Mouse (Mus musculus) kidney, postnatal 4 days (tissue): ENCODE results near the gene Ifnk.

Experiments
- DNase-seq, 2 experiments: peaks; one replicate each; pipeline ENCODE4 v3.0.0; 2021; ENCODE audit warnings: mixed read lengths in 2 of 2

Gene Ifnk

GRCm38 (mm10) chr4:35140317-35140716, 11.5 kb upstream of the Ifnk start:
- DNase-seq = no peak

- DNase-seq = no peak
Observed at GRCm38 (mm10) chr4:35143472-35144102, 8.3 kb upstream of the Ifnk start.

DNA sequence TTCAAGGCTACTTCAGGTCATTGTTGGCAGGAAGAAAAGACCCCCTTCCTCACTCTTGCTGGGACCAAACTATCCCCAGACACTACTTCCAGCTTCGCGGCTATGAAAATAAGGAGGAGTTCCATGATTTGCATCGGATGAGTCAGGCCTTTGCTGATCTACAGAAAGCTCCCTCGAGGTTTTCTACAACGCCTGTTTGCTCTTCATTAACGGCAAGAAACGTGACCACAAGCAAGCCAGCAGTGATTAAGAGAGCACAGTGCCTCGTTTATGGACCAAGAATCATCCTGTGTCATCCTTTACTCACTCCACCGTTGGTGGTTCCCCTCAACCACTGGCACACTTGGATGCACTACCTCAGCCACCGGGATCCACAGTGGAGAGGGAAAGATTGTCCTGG, 6.1 kb upstream of the Ifnk start:
- no peak for DNase-seq

DNA sequence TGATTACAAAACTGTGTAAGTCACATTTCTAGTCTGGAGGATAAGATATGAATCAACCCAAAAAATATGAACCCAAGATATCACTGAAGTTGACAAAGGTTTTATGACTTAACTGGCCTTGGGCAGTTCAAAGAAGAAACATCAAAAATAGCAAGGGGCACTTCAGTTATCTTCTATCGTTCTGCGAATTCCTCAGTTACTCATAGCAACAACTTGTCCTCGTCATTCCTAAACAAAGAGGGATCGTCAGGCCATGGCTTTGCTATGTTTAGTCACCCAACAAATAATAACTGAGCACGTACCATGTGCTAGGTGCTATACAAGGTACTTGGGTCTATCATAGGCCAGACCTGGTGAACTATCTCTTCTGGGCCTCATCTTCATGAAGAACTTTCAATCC, 5.3 kb upstream of the Ifnk start:
- DNase-seq = no peak

DNA sequence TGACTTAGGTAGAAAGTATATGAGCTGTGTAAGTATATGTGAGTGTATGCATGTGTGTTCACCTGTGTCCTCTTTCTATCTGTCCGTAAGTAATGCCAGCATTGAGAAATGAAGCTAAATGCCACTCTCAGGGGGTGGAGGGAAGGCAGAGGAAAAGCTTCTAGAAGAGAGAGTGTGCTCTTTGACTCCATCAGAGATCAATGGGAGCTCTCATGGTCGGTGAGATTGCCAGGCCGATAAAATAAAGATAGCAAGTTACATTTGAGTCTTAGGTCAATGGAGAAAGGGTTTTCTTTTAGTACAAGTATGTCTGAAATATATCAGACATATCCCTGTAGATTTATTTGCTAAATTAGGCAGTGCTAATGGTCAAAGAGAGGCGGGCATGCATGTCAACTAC, 3.5 kb upstream of the Ifnk start:
- no peak for DNase-seq

- no peak for DNase-seq
Observed at GRCm38 (mm10) chr4:35150706-35151105, 1.1 kb upstream of the Ifnk start.

GRCm38 (mm10) chr4:35154051-35154450, 2.2 kb downstream of the Ifnk start:
- no peak for DNase-seq

DNA sequence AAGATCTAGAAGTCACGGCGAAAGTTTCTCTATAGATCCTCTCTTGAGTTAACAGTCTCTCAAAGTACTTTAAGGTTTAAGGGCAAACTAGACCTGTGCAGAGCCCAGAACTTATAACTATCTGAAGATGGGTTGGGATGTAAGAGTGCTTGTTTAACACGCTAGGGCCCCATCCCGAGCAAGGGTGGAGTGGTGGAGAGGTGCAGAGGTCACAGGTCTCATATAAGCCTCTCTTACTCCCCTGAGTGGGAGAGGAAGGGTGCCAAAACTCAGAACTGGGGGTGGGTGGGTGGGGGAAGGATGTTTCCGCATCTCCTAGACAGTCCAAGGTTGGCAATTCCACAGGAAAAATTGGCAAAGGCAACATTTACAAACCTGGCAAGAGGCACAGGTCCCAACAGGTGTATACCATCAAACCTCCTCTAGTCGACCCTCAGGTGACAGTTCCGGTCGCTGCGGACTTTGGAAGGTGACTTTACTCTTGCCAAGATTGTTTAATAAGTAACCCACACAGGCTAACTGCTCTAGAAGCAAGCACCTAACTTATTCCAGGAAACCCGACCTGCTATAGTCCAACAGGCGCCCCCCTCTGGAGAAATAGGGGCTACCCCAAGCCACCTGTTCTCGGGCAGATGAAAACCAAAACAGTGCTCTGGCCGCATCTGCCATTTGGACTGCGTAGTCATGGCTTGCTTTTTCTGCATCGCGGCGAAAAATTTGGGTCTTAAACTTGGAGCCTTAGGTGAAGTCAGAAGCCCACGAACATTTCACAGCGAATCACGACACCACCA, 3.5 kb downstream of the Ifnk start:
- DNase-seq = peak; percentile 76 to 85

GRCm38 (mm10) chr4:35156149-35156611, 4.3 kb downstream of the Ifnk start:
- DNase-seq = peak; percentile 78 to 83

GRCm38 (mm10) chr4:35156751-35157611, 5.1 kb downstream of the Ifnk start, which contains the start of gene Mob3b:
TSS of gene Mob3b (minus strand) at chr4:35157484.
- peak; percentile 94 to 95 for DNase-seq

DNA sequence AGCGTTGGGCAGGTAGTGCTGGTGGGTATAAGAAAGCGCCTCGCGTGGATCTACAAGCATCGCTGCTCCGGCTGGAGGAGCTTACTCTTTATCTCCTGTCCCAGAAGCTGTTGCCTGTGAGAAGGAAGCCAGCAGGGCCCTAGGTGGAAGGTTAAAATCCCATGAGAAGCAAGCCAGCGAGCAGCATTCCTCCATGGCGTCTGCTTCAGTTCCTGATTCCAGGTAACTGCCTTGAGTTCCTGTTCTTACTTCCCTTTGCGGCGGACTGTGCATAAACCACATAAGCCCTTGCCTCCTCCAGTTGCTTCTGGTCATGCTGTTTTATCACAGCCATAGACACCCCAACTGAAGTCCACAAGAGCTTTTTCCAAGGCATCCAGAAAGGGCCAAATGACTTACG, 6.0 kb downstream of the Ifnk start:
- no peak for DNase-seq

- DNase-seq = no peak
Observed at GRCm38 (mm10) chr4:35165275-35165674, 13.4 kb downstream of the Ifnk start.

DNA sequence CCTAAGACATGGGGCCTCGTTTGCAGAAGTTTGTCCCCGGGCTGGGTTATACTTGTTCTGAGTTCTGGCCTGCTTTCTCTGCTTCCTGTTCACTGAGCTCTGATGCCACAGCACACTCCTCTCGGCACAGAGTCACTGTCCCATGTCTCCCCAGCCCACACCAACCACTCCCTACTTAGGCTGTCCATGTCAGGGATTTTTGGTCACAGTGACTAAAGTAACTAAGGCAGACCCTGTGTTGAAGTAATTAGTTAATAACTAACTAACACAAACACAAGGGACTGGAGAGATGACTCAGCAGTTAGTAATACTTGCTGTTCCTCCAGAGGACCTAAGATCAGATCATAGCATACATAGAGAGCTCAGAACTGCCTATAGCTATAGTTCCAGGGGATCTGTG, 14.1 kb downstream of the Ifnk start:
- peak in 1 of 2 experiments; percentile 23 for DNase-seq

DNA sequence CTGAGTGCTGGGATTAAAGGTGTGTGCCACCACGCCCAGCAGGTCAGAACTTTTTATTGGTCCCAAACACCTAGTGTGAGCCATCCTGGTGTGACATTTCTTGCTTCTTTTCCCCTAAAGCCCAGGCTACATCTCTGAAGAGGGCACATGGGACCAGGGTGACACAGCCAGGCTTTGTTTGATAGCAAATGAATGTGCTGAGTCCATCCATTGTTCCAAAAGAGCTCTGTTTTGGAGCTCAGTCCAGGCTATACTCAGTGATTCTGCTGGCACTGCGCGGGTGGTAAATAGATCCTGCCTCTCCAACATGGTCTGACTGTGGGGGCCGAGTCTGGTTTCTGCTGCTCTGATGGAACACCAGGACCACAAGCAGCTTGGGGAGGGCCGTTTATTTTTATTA, 16.0 kb downstream of the Ifnk start:
- no peak for DNase-seq

DNA sequence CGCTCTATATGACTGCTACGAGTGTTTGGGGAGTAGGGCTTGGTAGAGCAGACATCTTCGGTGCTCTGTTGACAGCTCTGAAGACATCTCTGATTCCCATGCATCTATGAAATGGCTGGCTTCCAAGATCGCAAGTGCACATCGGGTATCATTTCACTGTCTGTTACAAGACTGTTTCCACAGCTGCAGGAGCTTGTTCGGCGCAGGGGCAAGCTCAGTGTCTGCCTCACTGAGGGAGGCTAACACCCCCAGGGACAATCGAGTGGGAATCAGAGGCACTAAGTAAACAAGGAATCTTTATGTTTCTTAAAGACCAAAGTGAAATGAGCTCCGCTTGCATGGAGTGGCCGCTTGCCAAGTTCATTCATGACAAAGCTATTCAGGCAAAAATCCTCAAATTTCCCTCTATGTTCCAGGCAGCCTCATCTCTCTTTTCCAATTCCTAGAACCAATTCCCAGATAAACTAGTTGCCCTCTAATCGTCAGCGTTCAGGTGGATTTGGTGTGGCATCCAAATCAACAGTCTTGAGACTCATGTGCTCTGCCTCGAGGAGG, 17.8 kb downstream of the Ifnk start:
- no peak for DNase-seq

- DNase-seq = no peak
Observed at GRCm38 (mm10) chr4:35172471-35172870, 20.6 kb downstream of the Ifnk start.

- no peak for DNase-seq
Observed at GRCm38 (mm10) chr4:35173551-35173950, 21.7 kb downstream of the Ifnk start.

- no peak for DNase-seq
Observed at GRCm38 (mm10) chr4:35175566-35175965, 23.7 kb downstream of the Ifnk start.

DNA sequence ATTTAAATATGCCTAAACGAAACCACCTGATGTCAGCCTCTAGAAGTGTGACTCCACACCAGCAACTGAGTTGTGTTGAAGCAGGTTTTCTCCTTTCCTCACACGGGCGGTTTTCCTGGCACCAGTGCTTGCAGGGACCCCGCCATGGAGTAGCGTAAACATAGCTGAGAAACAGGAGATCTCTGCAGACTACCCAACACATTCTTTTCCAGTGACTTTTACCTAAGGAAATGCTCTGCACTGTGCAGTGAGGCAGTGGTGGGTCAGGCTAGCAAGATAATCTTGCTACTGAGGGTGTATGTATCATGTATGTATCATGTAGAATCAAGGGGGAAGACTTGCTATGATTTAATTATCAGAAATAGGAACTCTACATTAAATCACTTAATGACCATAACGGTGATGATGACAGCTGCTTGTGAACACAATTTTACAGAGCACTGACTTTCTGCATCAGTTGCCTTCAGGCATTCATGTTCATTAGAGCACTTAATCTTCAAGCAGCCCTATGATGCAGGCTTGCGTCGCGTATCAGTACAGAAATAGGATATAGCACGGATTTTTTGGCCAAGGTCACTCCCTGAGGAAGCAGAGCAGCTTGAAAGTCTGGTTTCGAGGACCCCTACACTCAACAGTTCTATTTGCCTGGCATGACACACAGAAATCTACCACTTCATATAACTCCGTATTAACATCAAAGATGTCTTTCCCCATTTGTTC, 26.2 kb downstream of the Ifnk start:
- DNase-seq = no peak

DNA sequence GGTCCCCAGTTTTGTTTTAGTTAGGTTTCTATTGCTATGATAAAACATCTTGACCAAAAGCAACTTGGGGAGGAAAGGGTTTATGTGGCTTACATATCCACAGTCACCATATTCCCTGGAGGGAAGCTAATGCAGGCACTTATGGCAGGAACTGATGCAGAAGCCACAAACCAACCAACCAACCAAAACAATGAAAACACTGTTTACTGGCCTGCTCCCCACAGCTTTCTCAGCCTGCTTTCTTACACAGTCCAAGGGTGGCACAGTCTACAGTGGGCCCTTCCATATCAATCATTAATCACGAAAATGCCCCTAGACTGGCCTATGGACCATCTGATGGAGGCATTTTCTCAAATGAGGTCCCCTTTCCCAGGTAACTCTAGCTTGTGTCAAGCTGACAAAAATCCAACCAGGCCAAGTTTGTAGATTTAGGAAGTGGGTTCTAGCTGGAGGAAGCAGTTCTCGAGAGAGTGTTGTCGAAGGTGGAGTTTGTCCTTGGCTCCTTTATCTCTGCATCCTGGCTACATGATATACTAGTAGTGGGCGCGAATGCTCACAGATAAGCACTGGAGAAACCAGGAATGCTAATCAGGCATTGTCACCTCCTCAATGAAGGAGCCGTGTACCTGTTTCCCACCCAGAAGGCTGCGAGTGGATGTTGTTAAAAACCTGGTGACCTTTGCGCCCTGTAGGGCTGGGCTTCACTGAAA, 35.9 kb downstream of the Ifnk start:
- DNase-seq = no peak

GRCm38 (mm10) chr4:35189794-35190193, 37.9 kb downstream of the Ifnk start:
- DNase-seq = no peak

DNA sequence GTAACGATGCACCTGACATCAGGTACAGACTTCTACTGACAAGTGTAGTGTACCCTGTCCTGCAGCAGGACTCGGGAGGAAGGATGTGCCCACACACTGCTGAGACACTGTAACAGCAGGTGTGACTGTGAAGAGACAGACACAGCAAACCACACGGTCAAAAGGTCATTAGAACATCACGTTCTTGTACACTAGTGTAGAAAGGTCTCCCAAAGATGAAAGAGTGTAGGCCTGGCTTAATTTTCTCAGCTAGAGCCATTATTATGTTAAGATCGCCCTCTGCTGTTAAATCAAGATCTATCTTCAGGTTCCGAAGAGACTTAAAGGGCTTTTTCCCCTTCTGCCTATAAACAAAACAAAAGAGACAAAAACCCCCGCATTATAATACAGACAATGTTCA, 40.9 kb downstream of the Ifnk start:
- DNase-seq = no peak
